Mouse (Mus musculus) C2C12 (cell line): ENCODE data around the gene Slc23a4.

Source experiments
- CEBPB ChIP-seq: IDR thresholded peaks from one replicate; pipeline ENCODE4 v1.6.1; 2011; ENCODE audit warnings: low read depth, mild to moderate bottlenecking, control low read depth, moderate library complexity
- CTCF ChIP-seq: IDR thresholded peaks from one replicate; pipeline ENCODE4 v1.5.1; 2011; ENCODE audit not compliant: control insufficient read depth, insufficient read depth, insufficient read length
- MAX ChIP-seq: IDR thresholded peaks from one replicate; pipeline ENCODE4 v1.6.1; 2011; ENCODE audit warnings: mild to moderate bottlenecking, control low read depth
- MYOG ChIP-seq: IDR thresholded peaks from one replicate; pipeline ENCODE4 v1.6.1; 2011; ENCODE audit not compliant: control insufficient read depth, insufficient read length; ENCODE audit errors: extremely low read depth
- USF1 ChIP-seq: IDR thresholded peaks from one replicate; pipeline ENCODE4 v1.6.1; 2011; ENCODE audit warnings: low read depth, mild to moderate bottlenecking, control low read depth, moderate library complexity

- TF ChIP-seq CEBPB = no peak
- TF ChIP-seq CTCF = no peak
- TF ChIP-seq MAX = no peak
- TF ChIP-seq MYOG = no peak
- no peak for TF ChIP-seq USF1
Measured at GRCm38 (mm10) chr6:34932633-34933032, 55.6 kb downstream of the Slc23a4 start.
